Mouse (Mus musculus): Measurements from ENCODE around the gene Ddx55. TPM values are rescaled to one million over a fixed set of nuclear protein-coding genes. Genes with fewer than 3 reads are reported as not detected.

The Ddx55 gene
- polyA plus RNA-seq, 1 experiment from 2014 or later, result 5.8 TPM

DNA sequence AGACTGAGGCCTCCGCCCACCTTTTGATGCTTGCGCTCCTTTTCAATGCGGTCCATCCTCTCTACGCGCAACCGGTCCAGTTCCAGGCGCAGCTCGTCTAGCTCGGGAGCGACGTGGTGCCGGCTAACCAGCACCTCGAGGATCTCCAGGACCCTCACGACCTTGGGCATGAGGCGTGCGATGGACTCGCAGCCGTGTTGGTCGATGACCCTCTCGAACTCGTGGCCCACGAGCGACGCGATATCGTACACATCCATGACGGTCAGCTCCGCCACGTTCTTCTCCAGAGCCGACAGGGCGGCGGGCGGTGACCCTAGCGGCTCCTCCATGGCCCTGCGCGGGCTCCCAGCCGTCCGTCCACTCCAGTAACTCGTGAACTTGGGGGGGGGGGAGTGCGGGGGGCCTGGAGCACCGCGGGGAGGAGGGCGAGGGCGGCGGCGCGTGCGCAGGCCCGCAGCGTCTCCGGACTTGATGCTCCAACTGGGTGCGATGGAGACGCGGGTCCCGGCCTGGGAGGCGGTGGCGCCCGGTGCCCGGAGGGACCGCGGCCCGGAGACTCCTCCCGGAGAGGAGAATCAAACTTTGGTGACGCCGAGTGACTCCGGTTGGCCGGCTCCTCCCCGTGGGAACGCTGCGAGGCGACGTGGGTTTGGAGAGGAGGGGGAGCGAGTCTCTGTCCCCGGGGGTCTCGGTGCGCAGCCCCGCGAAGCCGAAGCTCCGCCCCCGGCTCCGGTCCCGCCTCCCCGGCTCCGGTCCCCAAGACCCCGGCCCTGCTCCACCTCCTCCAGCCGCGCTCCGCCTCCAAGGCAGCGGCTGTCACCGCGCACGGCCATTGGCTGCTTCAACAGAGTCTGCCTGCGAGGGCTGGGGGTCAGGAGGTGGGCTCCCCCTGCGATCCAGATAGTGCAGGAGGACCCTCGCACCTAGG is 21.7 kb upstream of the Ddx55 start, which contains the start of gene Rilpl1:
Rilpl1 (minus strand) TSS at position 737 of the 928 bp plus-strand sequence.
- peak within 1 kb of the TSS; percentile 82 for H3K4me3 ChIP-seq (ENCODE audit: low read depth, low read length)
- no peaks in the 10 kb centered on the region for H3K27me3 ChIP-seq (ENCODE audit: control insufficient read depth, insufficient read depth, low read length)
- ATAC-seq (ENCODE audit: low FRiP score, low TSS enrichment), result peak; percentile 72
- WGBS, result under 1% methylated on average over 85 of the region's 96 CpGs
- peak; percentile 69 for DNase-seq (ENCODE audit: low spot score)
- peak within 1 kb of the TSS; percentile 83 for H3K27ac ChIP-seq (replicated peaks)
- peak within 1 kb of the TSS; percentile 77 for H3K4me2 ChIP-seq (replicated peaks; ENCODE audit: low read depth)
- H3K36me3 ChIP-seq (ENCODE audit: control insufficient read depth, insufficient read depth, low read length), result no peaks in the 10 kb centered on the region; the same call in 1 of the 2 replicates
- no peaks in the 10 kb centered on the region for H3K9me3 ChIP-seq (ENCODE audit: control insufficient read depth, low read length)
- peak within 1 kb of the TSS; percentile 77 for H3K9ac ChIP-seq (ENCODE audit: low read length)
- peaks cover 8% of the 10 kb centered on the region for H3K4me1 ChIP-seq (replicated peaks; ENCODE audit: control insufficient read depth, insufficient read depth)
- TF ChIP-seq CTCF (IDR thresholded peaks at IDR 0.05; ENCODE audit: low read depth), result no peak

DNA sequence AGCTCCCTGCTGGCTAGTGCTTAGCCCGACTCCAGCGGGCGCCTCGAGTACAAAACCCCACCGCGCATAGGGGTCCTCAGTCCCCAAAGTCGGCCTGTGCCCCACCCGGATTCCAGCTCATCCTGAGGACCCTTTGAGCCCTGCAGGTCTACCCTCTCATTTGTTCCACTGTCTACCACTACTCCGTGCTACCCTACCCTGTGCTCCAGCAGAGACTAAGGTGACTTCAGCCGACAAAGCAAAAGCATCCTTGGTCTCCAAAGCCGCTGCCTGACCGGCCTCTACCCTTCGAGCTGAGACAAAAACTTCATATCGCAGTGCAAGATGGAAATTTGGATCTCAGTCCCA is 21.1 kb upstream of the Ddx55 start:
- peak overlapping the region; percentile 82 for H3K4me3 ChIP-seq (ENCODE audit: low read depth, low read length)
- H3K4me1 ChIP-seq (replicated peaks; ENCODE audit: control insufficient read depth, insufficient read depth), result peaks cover 8% of the 10 kb centered on the region
- H3K27ac ChIP-seq (replicated peaks), result peak overlapping the region; percentile 83
- H3K4me2 ChIP-seq (replicated peaks; ENCODE audit: low read depth), result peak overlapping the region; percentile 77
- no peaks in the 10 kb centered on the region; the same call in 1 of the 2 replicates for H3K36me3 ChIP-seq (ENCODE audit: control insufficient read depth, insufficient read depth, low read length)
- WGBS, result 14% methylated on average over 14 of the region's 14 CpGs
- no peaks in the 10 kb centered on the region for H3K9me3 ChIP-seq (ENCODE audit: control insufficient read depth, low read length)
- DNase-seq (ENCODE audit: low spot score) (no peak), ATAC-seq (ENCODE audit: low FRiP score, low TSS enrichment) (no peak; the same call in 1 of the 2 replicates)
- H3K9ac ChIP-seq (ENCODE audit: low read length), result peak overlapping the region; percentile 77
- TF ChIP-seq CTCF (IDR thresholded peaks at IDR 0.05; ENCODE audit: low read depth) (no peak), EP300 (optimal IDR thresholded peaks at IDR 0.05) (no peak)
- no peaks in the 10 kb centered on the region for H3K27me3 ChIP-seq (ENCODE audit: control insufficient read depth, insufficient read depth, low read length)

DNA sequence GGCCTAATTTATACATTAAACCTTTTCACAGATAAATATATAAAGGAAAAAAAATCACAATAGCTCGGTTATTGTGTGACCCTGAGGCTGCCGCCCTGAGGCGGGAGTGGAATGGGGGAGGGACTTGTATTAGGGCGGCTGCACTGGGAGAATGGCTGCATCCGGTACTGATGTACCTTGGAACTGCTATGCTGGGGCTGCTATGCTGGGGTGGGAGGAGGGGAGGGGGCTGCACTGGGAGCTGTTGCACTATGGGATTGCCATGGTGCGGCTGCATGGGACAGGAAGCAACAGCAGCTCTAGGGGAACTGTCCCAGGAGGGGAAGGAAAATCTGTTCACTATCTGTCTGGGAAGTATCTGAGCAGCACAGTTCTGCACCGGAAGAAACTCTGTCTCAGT is 20.2 kb upstream of the Ddx55 start:
- Histone ChIP-seq H3K4me2 (replicated peaks; ENCODE audit: low read depth) (no peak overlapping the region), H3K36me3 (ENCODE audit: control insufficient read depth, insufficient read depth, low read length) (no peaks in the 10 kb centered on the region), H3K9ac (ENCODE audit: low read length) (no peak overlapping the region), H3K4me1 (replicated peaks; ENCODE audit: control insufficient read depth, insufficient read depth) (peaks cover 8% of the 10 kb centered on the region), H3K4me3 (ENCODE audit: low read depth, low read length) (no peak overlapping the region), H3K27me3 (ENCODE audit: control insufficient read depth, insufficient read depth, low read length) (no peaks in the 10 kb centered on the region), H3K9me3 (ENCODE audit: control insufficient read depth, low read length) (no peaks in the 10 kb centered on the region), H3K27ac (replicated peaks) (0 out of 2 replicates have a peak overlapping the region, but pooled peaks have one; percentile 40)
- 32% methylated on average over 7 of the region's 7 CpGs for WGBS
- no peak for ATAC-seq (ENCODE audit: low FRiP score, low TSS enrichment)
- TF ChIP-seq CTCF (IDR thresholded peaks at IDR 0.05; ENCODE audit: low read depth) (no peak), EP300 (optimal IDR thresholded peaks at IDR 0.05) (no peak)
- DNase-seq (ENCODE audit: low spot score), result no peak

DNA sequence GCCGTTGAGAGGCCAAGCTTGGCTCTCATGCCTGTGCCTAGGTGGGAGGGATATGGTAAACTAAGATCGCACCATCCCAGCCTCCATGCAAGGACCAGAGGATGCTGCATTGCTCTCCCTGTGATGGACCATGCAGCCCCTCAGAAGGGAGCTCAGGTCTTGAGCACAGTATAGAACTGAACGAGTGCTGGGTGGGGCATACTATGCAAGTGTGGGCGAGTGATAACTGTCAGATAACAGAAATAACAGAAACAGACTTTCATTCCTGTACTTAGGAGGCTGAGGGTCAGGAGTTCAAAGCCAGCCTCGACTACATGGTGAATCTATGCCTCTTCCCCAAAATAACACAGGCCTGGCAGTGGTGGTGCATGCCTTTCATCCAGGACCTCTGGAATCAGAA is 17.6 kb upstream of the Ddx55 start:
- H3K27me3 ChIP-seq (ENCODE audit: control insufficient read depth, insufficient read depth, low read length), result no peaks in the 10 kb centered on the region
- no peak overlapping the region for H3K9ac ChIP-seq (ENCODE audit: low read length)
- WGBS, result 56% methylated on average over 5 of the region's 5 CpGs
- TF ChIP-seq CTCF (IDR thresholded peaks at IDR 0.05; ENCODE audit: low read depth) (no peak), EP300 (optimal IDR thresholded peaks at IDR 0.05) (no peak)
- H3K36me3 ChIP-seq (ENCODE audit: control insufficient read depth, insufficient read depth, low read length), result no peaks in the 10 kb centered on the region
- H3K4me2 ChIP-seq (replicated peaks; ENCODE audit: low read depth), result no peak overlapping the region
- H3K4me1 ChIP-seq (replicated peaks; ENCODE audit: control insufficient read depth, insufficient read depth), result 0 out of 2 replicates have a peak, but pooled peaks cover 2% of the 10 kb centered on the region
- DNase-seq (ENCODE audit: low spot score) (no peak), ATAC-seq (ENCODE audit: low FRiP score, low TSS enrichment) (no peak)
- no peak overlapping the region for H3K27ac ChIP-seq (replicated peaks)
- no peak overlapping the region for H3K4me3 ChIP-seq (ENCODE audit: low read depth, low read length)
- no peaks in the 10 kb centered on the region for H3K9me3 ChIP-seq (ENCODE audit: control insufficient read depth, low read length)

DNA sequence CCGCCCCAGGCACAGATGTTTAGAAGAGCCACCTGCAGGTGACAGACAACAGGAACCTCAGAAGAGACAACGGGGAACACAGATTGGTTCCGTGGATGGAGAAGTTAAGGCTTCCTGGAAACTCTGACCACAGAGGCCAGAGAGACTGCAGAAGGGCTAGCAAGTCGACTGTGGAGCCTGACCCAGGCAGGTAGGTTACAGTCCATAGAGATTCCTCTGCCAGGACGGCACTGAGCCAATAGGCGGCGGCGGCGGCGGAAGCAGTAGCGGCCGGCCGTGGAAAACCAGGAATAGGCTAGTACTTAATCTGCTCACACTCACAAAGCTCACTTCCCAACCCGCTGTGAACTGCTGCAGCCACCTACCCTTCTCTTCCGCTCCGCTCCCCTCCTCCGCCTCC is 15.9 kb upstream of the Ddx55 start:
- no peaks in the 10 kb centered on the region for H3K36me3 ChIP-seq (ENCODE audit: control insufficient read depth, insufficient read depth, low read length)
- TF ChIP-seq EP300 (optimal IDR thresholded peaks at IDR 0.05) (no peak), CTCF (IDR thresholded peaks at IDR 0.05; ENCODE audit: low read depth) (peak; percentile 22; the same call in 1 of the 2 replicates)
- H3K4me2 ChIP-seq (replicated peaks; ENCODE audit: low read depth), result peak overlapping the region; percentile 34
- DNase-seq (ENCODE audit: low spot score) (peak; percentile 74), ATAC-seq (ENCODE audit: low FRiP score, low TSS enrichment) (no peak; the same call in 1 of the 2 replicates)
- H3K9ac ChIP-seq (ENCODE audit: low read length), result peak overlapping the region; percentile 27; the same call in 1 of the 2 replicates
- H3K4me1 ChIP-seq (replicated peaks; ENCODE audit: control insufficient read depth, insufficient read depth), result no peaks in the 10 kb centered on the region
- no peaks in the 10 kb centered on the region for H3K27me3 ChIP-seq (ENCODE audit: control insufficient read depth, insufficient read depth, low read length)
- 0 out of 2 replicates have a peak overlapping the region, but pooled peaks have one; percentile 65 for H3K27ac ChIP-seq (replicated peaks)
- 0 out of 2 replicates have a peak overlapping the region, but pooled peaks have one; percentile 4 for H3K4me3 ChIP-seq (ENCODE audit: low read depth, low read length)
- 4% methylated on average over 17 of the region's 17 CpGs for WGBS
- no peaks in the 10 kb centered on the region for H3K9me3 ChIP-seq (ENCODE audit: control insufficient read depth, low read length)

Data from stomach, postnatal 0 days (tissue).